Mouse (Mus musculus) limb, embryonic 12.5 days (tissue): ENCODE measurements around the gene Afg1l. TPM values are rescaled to one million over a fixed set of nuclear protein-coding genes. Genes with fewer than 3 reads are reported as not detected.

Experiments used
- polyA plus RNA-seq: library from polyadenylated mRNA; unstranded; fragments of >200 nt; fragmentation: Nextera tagmentation; extraction: Ambion mirVana; gene quantifications from 2 replicates; pipeline ENCODE4 v1.2.1, GENCODE M21; 2016

The Afg1l gene
- polyA plus RNA-seq, 1 experiment from 2014 or later = 5.4 TPM

Other genes starting within 250 kb of the Afg1l start
- gene Foxo3, start 201.8 kb downstream of the Afg1l start, polyA plus RNA-seq = 6.3 and 6.4 TPM in 2 replicates
- gene Snx3, start 23.5 kb upstream of the Afg1l start, polyA plus RNA-seq = 243 and 244 TPM in 2 replicates
- not detected in 2 replicates for gene Nr2e1, start 105.1 kb upstream of the Afg1l start, polyA plus RNA-seq
- gene Ostm1, start 105.3 kb upstream of the Afg1l start, polyA plus RNA-seq = 9.0 and 9.1 TPM in 2 replicates